Mouse (Mus musculus): ENCODE data around the gene Gcg. TPM values are rescaled to one million over a fixed set of nuclear protein-coding genes. Genes with fewer than 3 reads are reported as not detected.

Gcg gene
- polyA plus RNA-seq, 1 experiment from 2014 or later = not detected

- Histone ChIP-seq H3K36me3 (ENCODE audit: insufficient read depth, low read length) (no peaks in the 10 kb centered on the region), H3K9me3 (ENCODE audit: low read length) (no peaks in the 10 kb centered on the region), H3K4me1 (ENCODE audit: insufficient read depth, low read length) (no peaks in the 10 kb centered on the region), H3K27ac (ENCODE audit: low read length) (no peak overlapping the region), H3K4me3 (ENCODE audit: low read length) (no peak overlapping the region), H3K9ac (replicated peaks; ENCODE audit: low read length) (no peak overlapping the region), H3K4me2 (replicated peaks; ENCODE audit: low read depth, low read length) (no peak overlapping the region), H3K27me3 (ENCODE audit: insufficient read depth, low read length) (no peaks in the 10 kb centered on the region)
- ATAC-seq (ENCODE audit: low FRiP score, low TSS enrichment) = no peak
- WGBS = 90% methylated on average over 4 of the region's 4 CpGs
These were observed 19.1 kb upstream of the Gcg start for GRCm38 (mm10) chr2:62502516-62502915.

GRCm38 (mm10) chr2:62498821-62499220 lies 15.4 kb upstream of the Gcg start:
- Histone ChIP-seq H3K36me3 (ENCODE audit: insufficient read depth, low read length) (no peaks in the 10 kb centered on the region), H3K4me2 (replicated peaks; ENCODE audit: low read depth, low read length) (no peak overlapping the region), H3K9me3 (ENCODE audit: low read length) (no peaks in the 10 kb centered on the region), H3K9ac (replicated peaks; ENCODE audit: low read length) (no peak overlapping the region), H3K4me1 (ENCODE audit: insufficient read depth, low read length) (no peaks in the 10 kb centered on the region), H3K27ac (ENCODE audit: low read length) (no peak overlapping the region), H3K27me3 (ENCODE audit: insufficient read depth, low read length) (no peaks in the 10 kb centered on the region), H3K4me3 (ENCODE audit: low read length) (no peak overlapping the region)
- ATAC-seq (ENCODE audit: low FRiP score, low TSS enrichment) = no peak
- 85% methylated on average over 5 of the region's 5 CpGs for WGBS

- Histone ChIP-seq H3K36me3 (ENCODE audit: insufficient read depth, low read length) (no peaks in the 10 kb centered on the region), H3K9ac (replicated peaks; ENCODE audit: low read length) (no peak overlapping the region), H3K27me3 (ENCODE audit: insufficient read depth, low read length) (no peaks in the 10 kb centered on the region), H3K4me2 (replicated peaks; ENCODE audit: low read depth, low read length) (no peak overlapping the region), H3K4me3 (ENCODE audit: low read length) (no peak overlapping the region), H3K4me1 (ENCODE audit: insufficient read depth, low read length) (no peaks in the 10 kb centered on the region), H3K27ac (ENCODE audit: low read length) (no peak overlapping the region), H3K9me3 (ENCODE audit: low read length) (no peaks in the 10 kb centered on the region)
- 91% methylated on average over 4 of the region's 4 CpGs for WGBS
- ATAC-seq (ENCODE audit: low FRiP score, low TSS enrichment) = no peak
These were observed 14.6 kb upstream of the Gcg start for GRCm38 (mm10) chr2:62498086-62498485.

- no peak overlapping the region for H3K4me2 ChIP-seq (replicated peaks; ENCODE audit: low read depth, low read length)
- no peaks in the 10 kb centered on the region for H3K36me3 ChIP-seq (ENCODE audit: insufficient read depth, low read length)
- H3K9ac ChIP-seq (replicated peaks; ENCODE audit: low read length) = no peak overlapping the region
- H3K4me3 ChIP-seq (ENCODE audit: low read length) = no peak overlapping the region
- no peaks in the 10 kb centered on the region for H3K4me1 ChIP-seq (ENCODE audit: insufficient read depth, low read length)
- H3K27me3 ChIP-seq (ENCODE audit: insufficient read depth, low read length) = no peaks in the 10 kb centered on the region
- no peaks in the 10 kb centered on the region for H3K9me3 ChIP-seq (ENCODE audit: low read length)
- WGBS = 75% methylated on average over 5 of the region's 5 CpGs
- no peak overlapping the region for H3K27ac ChIP-seq (ENCODE audit: low read length)
- ATAC-seq (ENCODE audit: low FRiP score, low TSS enrichment) = no peak
These were observed 14.0 kb upstream of the Gcg start for GRCm38 (mm10) chr2:62497333-62498002.

GRCm38 (mm10) chr2:62495407-62495806 lies 12.0 kb upstream of the Gcg start:
- WGBS = 67% methylated on average over 4 of the region's 4 CpGs
- H3K9ac ChIP-seq (replicated peaks; ENCODE audit: low read length) = no peak overlapping the region

GRCm38 (mm10) chr2:62489832-62490231 lies 6.4 kb upstream of the Gcg start:
- Histone ChIP-seq H3K4me3 (ENCODE audit: low read length) (no peak overlapping the region), H3K4me1 (ENCODE audit: insufficient read depth, low read length) (no peaks in the 10 kb centered on the region), H3K27ac (ENCODE audit: low read length) (no peak overlapping the region), H3K9ac (replicated peaks; ENCODE audit: low read length) (no peak overlapping the region), H3K36me3 (ENCODE audit: insufficient read depth, low read length) (no peaks in the 10 kb centered on the region), H3K9me3 (ENCODE audit: low read length) (no peaks in the 10 kb centered on the region), H3K27me3 (ENCODE audit: insufficient read depth, low read length) (no peaks in the 10 kb centered on the region), H3K4me2 (replicated peaks; ENCODE audit: low read depth, low read length) (no peak overlapping the region)
- WGBS = 86% methylated on average over 6 of the region's 6 CpGs
- no peak for ATAC-seq (ENCODE audit: low FRiP score, low TSS enrichment)

More at GRCm38 (mm10) chr2:62495407-62495806, 12.0 kb upstream of the Gcg start:
- H3K27ac ChIP-seq (ENCODE audit: low read length) = no peak overlapping the region
- H3K4me2 ChIP-seq (replicated peaks; ENCODE audit: low read depth, low read length) = no peak overlapping the region
- no peaks in the 10 kb centered on the region for H3K9me3 ChIP-seq (ENCODE audit: low read length)
- ATAC-seq (ENCODE audit: low FRiP score, low TSS enrichment) = no peak
- H3K36me3 ChIP-seq (ENCODE audit: insufficient read depth, low read length) = no peaks in the 10 kb centered on the region
- no peak overlapping the region for H3K4me3 ChIP-seq (ENCODE audit: low read length)
- no peaks in the 10 kb centered on the region for H3K27me3 ChIP-seq (ENCODE audit: insufficient read depth, low read length)
- H3K4me1 ChIP-seq (ENCODE audit: insufficient read depth, low read length) = no peaks in the 10 kb centered on the region

- Histone ChIP-seq H3K4me2 (replicated peaks; ENCODE audit: low read depth, low read length) (no peak overlapping the region), H3K9me3 (ENCODE audit: low read length) (no peaks in the 10 kb centered on the region), H3K27ac (ENCODE audit: low read length) (no peak overlapping the region), H3K9ac (replicated peaks; ENCODE audit: low read length) (no peak overlapping the region), H3K27me3 (ENCODE audit: insufficient read depth, low read length) (no peaks in the 10 kb centered on the region), H3K4me3 (ENCODE audit: low read length) (no peak overlapping the region), H3K4me1 (ENCODE audit: insufficient read depth, low read length) (no peaks in the 10 kb centered on the region), H3K36me3 (ENCODE audit: insufficient read depth, low read length) (no peaks in the 10 kb centered on the region)
- WGBS = 77% methylated on average over 3 of the region's 3 CpGs
- ATAC-seq (ENCODE audit: low FRiP score, low TSS enrichment) = no peak
These were observed 1.5 kb upstream of the Gcg start for GRCm38 (mm10) chr2:62484906-62485305.

- no peaks in the 10 kb centered on the region for H3K27me3 ChIP-seq (ENCODE audit: insufficient read depth, low read length)
- no peak overlapping the region for H3K27ac ChIP-seq (ENCODE audit: low read length)
- no peak overlapping the region for H3K4me3 ChIP-seq (ENCODE audit: low read length)
- ATAC-seq (ENCODE audit: low FRiP score, low TSS enrichment) = no peak
- no peak overlapping the region for H3K4me2 ChIP-seq (replicated peaks; ENCODE audit: low read depth, low read length)
- no peaks in the 10 kb centered on the region for H3K36me3 ChIP-seq (ENCODE audit: insufficient read depth, low read length)
- no peak overlapping the region for H3K9ac ChIP-seq (replicated peaks; ENCODE audit: low read length)
- 74% methylated on average over 9 of the region's 9 CpGs for WGBS
- no peaks in the 10 kb centered on the region for H3K4me1 ChIP-seq (ENCODE audit: insufficient read depth, low read length)
- no peaks in the 10 kb centered on the region for H3K9me3 ChIP-seq (ENCODE audit: low read length)
These were observed 2.9 kb downstream of the Gcg start for GRCm38 (mm10) chr2:62480285-62481198.

- Histone ChIP-seq H3K9ac (replicated peaks; ENCODE audit: low read length) (no peak overlapping the region), H3K9me3 (ENCODE audit: low read length) (no peaks in the 10 kb centered on the region), H3K27ac (ENCODE audit: low read length) (no peak overlapping the region), H3K4me2 (replicated peaks; ENCODE audit: low read depth, low read length) (no peak overlapping the region), H3K4me3 (ENCODE audit: low read length) (no peak overlapping the region), H3K27me3 (ENCODE audit: insufficient read depth, low read length) (no peaks in the 10 kb centered on the region), H3K36me3 (ENCODE audit: insufficient read depth, low read length) (no peaks in the 10 kb centered on the region), H3K4me1 (ENCODE audit: insufficient read depth, low read length) (no peaks in the 10 kb centered on the region)
- ATAC-seq (ENCODE audit: low FRiP score, low TSS enrichment) = no peak
- 77% methylated on average over 9 of the region's 9 CpGs for WGBS
These were observed 13.9 kb downstream of the Gcg start for GRCm38 (mm10) chr2:62469551-62469950.

- 0 out of 2 replicates have a peak, but pooled peaks cover 5% of the 10 kb centered on the region for H3K4me1 ChIP-seq (ENCODE audit: insufficient read depth, low read length)
- H3K4me2 ChIP-seq (replicated peaks; ENCODE audit: low read depth, low read length) = no peak overlapping the region
- ATAC-seq (ENCODE audit: low FRiP score, low TSS enrichment) = no peak
- no peak overlapping the region for H3K4me3 ChIP-seq (ENCODE audit: low read length)
- no peak overlapping the region for H3K9ac ChIP-seq (replicated peaks; ENCODE audit: low read length)
- H3K27ac ChIP-seq (ENCODE audit: low read length) = no peak overlapping the region
- no peaks in the 10 kb centered on the region for H3K27me3 ChIP-seq (ENCODE audit: insufficient read depth, low read length)
- no peaks in the 10 kb centered on the region for H3K9me3 ChIP-seq (ENCODE audit: low read length)
- no peaks in the 10 kb centered on the region for H3K36me3 ChIP-seq (ENCODE audit: insufficient read depth, low read length)
- WGBS = 87% methylated on average over 2 of the region's 2 CpGs
These were observed 20.2 kb downstream of the Gcg start for GRCm38 (mm10) chr2:62463287-62463686.

Data from kidney, embryonic 16.5 days (tissue).